Mouse (Mus musculus) olfactory bulb, adult 2 months (tissue): ENCODE data around the gene Slc27a4.

ENCODE experiments used
- CTCF ChIP-seq: fragments of 200-500 bp; IDR thresholded peaks from 2 replicates; pipeline ENCODE4 v1.5.1; 2012; ENCODE audit warnings: low read depth, mild to moderate bottlenecking, low read length, moderate library complexity; ENCODE audit not compliant: insufficient read depth
- POLR2A ChIP-seq: fragments of 200-500 bp; IDR thresholded peaks from 2 replicates; pipeline ENCODE4 v1.6.1; 2012; ENCODE audit warnings: mild to moderate bottlenecking, low read depth, low read length, moderate library complexity; ENCODE audit not compliant: insufficient read depth

DNA sequence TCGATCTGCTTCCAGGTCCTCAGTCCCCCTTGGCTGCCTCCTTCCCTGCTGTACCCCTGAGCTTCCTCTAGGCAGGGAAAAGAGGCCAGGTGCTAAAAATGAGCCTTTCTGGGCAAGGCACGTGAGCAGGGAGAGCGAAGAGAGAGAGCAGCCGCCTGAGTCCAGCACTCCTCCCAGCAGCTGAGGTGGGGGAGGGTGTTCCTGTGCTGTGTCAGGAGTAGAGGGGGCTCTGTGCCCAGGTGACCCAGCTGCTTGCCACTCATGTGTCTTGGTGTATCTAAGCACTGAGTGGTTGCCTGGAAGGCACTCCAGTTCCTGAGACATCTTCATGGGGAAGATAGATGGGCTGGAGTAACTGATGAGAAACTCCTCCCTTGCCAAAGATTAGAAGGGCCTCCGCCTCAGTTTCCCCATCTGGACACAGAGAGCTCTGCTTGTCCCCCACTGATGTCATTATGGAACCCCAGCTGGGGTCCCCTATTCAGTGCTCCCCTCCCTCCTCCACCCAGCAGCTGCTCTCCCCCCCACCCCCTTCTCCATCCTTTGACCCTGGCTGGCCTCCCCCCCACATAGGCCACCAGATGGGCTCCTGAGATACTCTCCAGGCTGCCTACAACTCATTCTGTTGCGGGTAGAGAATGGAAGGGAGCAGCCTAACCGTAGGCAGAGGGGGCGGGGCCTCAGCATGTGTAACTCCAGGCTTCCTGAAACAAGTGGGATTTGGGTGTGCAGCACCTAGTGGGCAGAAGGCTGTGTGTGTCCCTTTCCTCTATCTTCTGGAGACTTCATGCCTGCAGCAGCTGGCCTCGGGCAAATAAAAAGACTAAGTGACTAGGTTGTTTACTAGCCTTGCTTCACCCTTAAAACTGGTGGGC is 41.0 kb downstream of the Slc27a4 start:
- TF ChIP-seq CTCF (no peak), POLR2A (no peak)
